In the genomic region with DNA sequence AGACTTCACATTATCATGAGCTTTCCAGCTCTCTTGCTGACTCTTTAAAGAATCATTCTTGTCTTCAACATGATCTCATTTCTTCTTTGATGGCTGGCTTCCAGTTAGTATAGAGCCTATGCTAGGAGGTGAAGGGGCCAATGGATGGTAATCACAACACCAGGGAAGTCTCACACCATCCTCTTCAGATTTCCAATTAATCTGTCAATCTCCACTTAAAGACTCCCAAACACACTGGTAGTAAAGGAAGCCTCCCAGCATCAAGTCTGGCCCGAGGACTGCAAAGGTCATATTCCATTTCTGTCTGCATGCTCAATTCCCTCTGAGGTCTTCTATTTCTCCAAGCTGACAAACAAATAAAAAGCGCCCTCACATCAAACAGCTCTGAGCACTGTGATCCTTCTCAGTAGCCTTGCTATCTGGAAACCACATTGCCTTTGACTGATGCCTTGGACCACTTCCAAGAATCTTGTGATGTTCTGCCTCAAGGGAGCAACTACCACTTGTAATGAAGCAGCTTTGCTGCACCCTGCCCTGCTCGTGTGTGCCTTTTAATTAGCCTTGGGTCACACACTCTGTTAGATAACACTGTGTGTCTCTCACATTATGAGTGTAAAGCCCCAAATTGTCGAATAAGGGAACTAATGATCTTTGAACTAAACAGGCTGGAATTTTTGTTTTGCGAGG, we compare ENCODE assay signal across 10 mouse cellular contexts.
A peak's percentile ranks its signal among the peaks of the same experiment; 100 is the strongest.
DNase-seq lines count a peak whose midpoint lies in the region; ATAC-seq lines count a peak whose summit lies in the region.
"Had no signal": no experiment of that assay in that cellular context is flagged by ENCODE, and none has a peak within 500 bp of the region (broad histone marks: within the 10 kb centered on the region; RNA-seq: fewer than 3 reads in every experiment).

No protein-coding gene starts in this region.

- intact Hi-C loops in gastrocnemius, postnatal 14 days (cut with DNase I; ENCODE audit: low total_unique reads), result no loop called here

- no peak overlapping the region for H3K4me3 ChIP-seq in forebrain, embryonic 14.5 days (ENCODE audit: low read depth, low read length)
- H3K4me3 ChIP-seq in kidney, embryonic 15.5 days (replicated peaks), result no peak overlapping the region
- H3K4me3 ChIP-seq in neural tube, embryonic 15.5 days (replicated peaks), result no peak overlapping the region

- peak; percentile 11 to 16 for DNase-seq in layer of hippocampus, postnatal 14 days (ENCODE audit: low spot score in 2 of 2)
- DNase-seq in layer of hippocampus, adult 9-11 months, result no peak
- peak; percentile 94 for DNase-seq in forebrain, embryonic 14.5 days (ENCODE audit: low spot score)
- DNase-seq in lung, adult 18-20 months, result no peak
- no peak for DNase-seq in gastrocnemius, postnatal 14 days
- DNase-seq: gastrocnemius, postnatal 10 days had no signal

- H3K27me3 ChIP-seq in forebrain, embryonic 14.5 days (replicated peaks; ENCODE audit: control insufficient read depth, insufficient read depth, low read length), result no peaks in the 10 kb centered on the region
- H3K27me3 ChIP-seq in kidney, embryonic 15.5 days, result no peaks in the 10 kb centered on the region
- no peaks in the 10 kb centered on the region for H3K27me3 ChIP-seq in neural tube, embryonic 15.5 days (replicated peaks)

- H3K9me3 ChIP-seq in forebrain, embryonic 14.5 days (replicated peaks; ENCODE audit: control insufficient read depth, low read length), result no peaks in the 10 kb centered on the region
- H3K9me3 ChIP-seq in kidney, embryonic 15.5 days (replicated peaks), result no peaks in the 10 kb centered on the region
- H3K9me3 ChIP-seq in neural tube, embryonic 15.5 days (replicated peaks), result no peaks in the 10 kb centered on the region
- H3K9me3 ChIP-seq: G1E had no signal

- peak; percentile 99 for ATAC-seq in forebrain, embryonic 14.5 days
- peak; percentile 69 for ATAC-seq in kidney, embryonic 15.5 days (replicated peaks; ENCODE audit: low FRiP score)
- peak; percentile 65 for ATAC-seq in neural tube, embryonic 15.5 days (ENCODE audit: low FRiP score)
- ATAC-seq: inflammation-experienced regulatory T-cells, adult 6 months had no signal

- no peaks in the 10 kb centered on the region for H3K36me3 ChIP-seq in forebrain, embryonic 14.5 days (ENCODE audit: control insufficient read depth, insufficient read depth, low read length)
- H3K36me3 ChIP-seq in kidney, embryonic 15.5 days, result no peaks in the 10 kb centered on the region
- H3K36me3 ChIP-seq in neural tube, embryonic 15.5 days, result no peaks in the 10 kb centered on the region
- H3K36me3 ChIP-seq: G1E had no signal

- H3K4me2 ChIP-seq in forebrain, embryonic 14.5 days (ENCODE audit: low read length), result no peak overlapping the region
- no peak overlapping the region for H3K4me2 ChIP-seq in kidney, embryonic 15.5 days
- no peak overlapping the region for H3K4me2 ChIP-seq in neural tube, embryonic 15.5 days

- no peak overlapping the region for H3K9ac ChIP-seq in forebrain, embryonic 14.5 days (ENCODE audit: low read length)
- no peak overlapping the region for H3K9ac ChIP-seq in kidney, embryonic 15.5 days
- H3K9ac ChIP-seq in neural tube, embryonic 15.5 days (replicated peaks), result no peak overlapping the region

- H3K4me1 ChIP-seq in forebrain, embryonic 14.5 days (ENCODE audit: control insufficient read depth, insufficient read depth, low read length), result peaks cover 6% of the 10 kb centered on the region; the same call in 1 of the 2 replicates
- H3K4me1 ChIP-seq in kidney, embryonic 15.5 days, result no peaks in the 10 kb centered on the region
- peaks cover 4% of the 10 kb centered on the region; the same call in 1 of the 2 replicates for H3K4me1 ChIP-seq in neural tube, embryonic 15.5 days

- 19% methylated on average over 5 of the region's 5 CpGs for WGBS in forebrain, embryonic 14.5 days
- WGBS in kidney, embryonic 15.5 days, result 41% methylated on average over 5 of the region's 5 CpGs
- WGBS in neural tube, embryonic 15.5 days, result 33% methylated on average over 5 of the region's 5 CpGs

- H3K27ac ChIP-seq in forebrain, embryonic 14.5 days (ENCODE audit: low read depth, low read length), result peak overlapping the region; percentile 74
- no peak overlapping the region for H3K27ac ChIP-seq in kidney, embryonic 15.5 days
- no peak overlapping the region for H3K27ac ChIP-seq in neural tube, embryonic 15.5 days (replicated peaks)

Comparison
In these comparisons a context has a peak if more than half of its experiments do, and no peak if none do; other contexts are left out.
1. DNase-seq: peak in layer of hippocampus, postnatal 14 days (2 of 2) and forebrain, embryonic 14.5 days (single experiment); none in layer of hippocampus, adult 9-11 months (single experiment), lung, adult 18-20 months (0 of 2) and gastrocnemius, postnatal 14 days (single experiment).
2. Peak in every context shown above with its lines, with median percentiles within 50 percentile points of each other: ATAC-seq.